19 mouse cellular contexts compared by ENCODE assay signal in the genomic region with DNA sequence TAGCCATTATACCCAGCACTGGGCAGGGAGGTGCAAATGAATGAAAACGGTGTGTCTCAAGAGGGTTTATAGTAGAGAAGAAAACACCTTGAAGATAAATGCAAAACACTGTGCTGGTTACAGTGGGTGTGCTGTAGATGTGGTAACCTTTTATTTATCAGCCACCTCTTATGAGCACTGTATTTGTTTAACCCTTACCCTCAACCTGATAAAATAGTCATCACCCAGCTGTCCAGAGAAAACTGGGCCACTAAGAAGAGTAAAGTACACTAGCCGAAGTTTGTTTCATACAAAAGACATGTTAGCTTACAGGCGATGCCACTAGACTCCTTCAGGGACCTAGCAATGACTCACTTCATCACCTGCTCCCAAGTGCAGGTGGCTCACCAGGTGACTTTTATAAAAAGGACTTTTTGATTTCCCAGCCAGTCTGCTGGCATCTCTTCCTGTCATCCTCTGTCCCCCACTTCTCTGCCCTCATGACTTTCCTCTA. TPM values are rescaled to one million over a fixed set of nuclear protein-coding genes. Genes with fewer than 3 reads are reported as not detected.
DNase-seq lines count a peak whose midpoint lies in the region; ATAC-seq and TF ChIP-seq lines count a peak whose summit lies in the region.
"Had no signal": no experiment of that assay in that cellular context is flagged by ENCODE, and none has a peak within 500 bp of the region (broad histone marks: within the 10 kb centered on the region; RNA-seq: fewer than 3 reads in every experiment).

No protein-coding gene starts in this region.

- H3K36me3 ChIP-seq in hindbrain, postnatal 0 days (ENCODE audit: insufficient read depth, low read length), result no peaks in the 10 kb centered on the region
- no peaks in the 10 kb centered on the region for H3K36me3 ChIP-seq in hindbrain, embryonic 10.5 days
- H3K36me3 ChIP-seq in liver, embryonic 16.5 days (ENCODE audit: control insufficient read depth, insufficient read depth), result no peaks in the 10 kb centered on the region
- no peaks in the 10 kb centered on the region for H3K36me3 ChIP-seq in liver, embryonic 11.5 days (ENCODE audit: control insufficient read depth, insufficient read depth, low read length)
- H3K36me3 ChIP-seq in intestine, embryonic 15.5 days, result no peaks in the 10 kb centered on the region
- H3K36me3 ChIP-seq in stomach, embryonic 16.5 days (ENCODE audit: control insufficient read depth, insufficient read depth, low read length), result no peaks in the 10 kb centered on the region
- H3K36me3 ChIP-seq: forebrain, embryonic 15.5 days; limb, embryonic 13.5 days; midbrain, embryonic 15.5 days; neural tube, embryonic 13.5 days had no signal

- 0 out of 2 replicates have a peak overlapping the region, but pooled peaks have one; percentile 55 for H3K4me2 ChIP-seq in hindbrain, postnatal 0 days (ENCODE audit: low read depth, low read length)
- H3K4me2 ChIP-seq in liver, embryonic 16.5 days (ENCODE audit: low read depth, low read length), result no peak overlapping the region
- H3K4me2 ChIP-seq in liver, embryonic 11.5 days, result no peak overlapping the region
- H3K4me2 ChIP-seq in intestine, embryonic 15.5 days (replicated peaks), result no peak overlapping the region
- H3K4me2 ChIP-seq in stomach, embryonic 16.5 days (ENCODE audit: low read depth, low read length), result peak overlapping the region; percentile 36; the same call in 1 of the 2 replicates

- 90% methylated on average over 3 of the region's 3 CpGs for WGBS in hindbrain, postnatal 0 days
- 85% methylated on average over 3 of the region's 3 CpGs for WGBS in hindbrain, embryonic 10.5 days
- 63% methylated on average over 3 of the region's 3 CpGs for WGBS in liver, embryonic 16.5 days (ENCODE audit: insufficient replicate concordance)
- 77% methylated on average over 3 of the region's 3 CpGs for WGBS in liver, embryonic 11.5 days
- 54% methylated on average over 3 of the region's 3 CpGs for WGBS in intestine, embryonic 15.5 days
- 58% methylated on average over 3 of the region's 3 CpGs for WGBS in stomach, embryonic 16.5 days

- no peaks in the 10 kb centered on the region for H3K9me3 ChIP-seq in hindbrain, postnatal 0 days (ENCODE audit: low read length)
- no peaks in the 10 kb centered on the region for H3K9me3 ChIP-seq in hindbrain, embryonic 10.5 days
- no peaks in the 10 kb centered on the region for H3K9me3 ChIP-seq in liver, embryonic 16.5 days (replicated peaks; ENCODE audit: control insufficient read depth, low read length)
- no peaks in the 10 kb centered on the region for H3K9me3 ChIP-seq in liver, embryonic 11.5 days (ENCODE audit: control insufficient read depth, low read length)
- no peaks in the 10 kb centered on the region for H3K9me3 ChIP-seq in intestine, embryonic 15.5 days
- H3K9me3 ChIP-seq in stomach, embryonic 16.5 days (replicated peaks; ENCODE audit: control insufficient read depth, low read length), result no peaks in the 10 kb centered on the region
- H3K9me3 ChIP-seq: forebrain, embryonic 15.5 days; midbrain, embryonic 15.5 days had no signal

- peaks cover 12% of the 10 kb centered on the region; the same call in 1 of the 2 replicates for H3K4me1 ChIP-seq in hindbrain, postnatal 0 days (ENCODE audit: insufficient read depth, low read length)
- peaks cover 21% of the 10 kb centered on the region for H3K4me1 ChIP-seq in hindbrain, embryonic 10.5 days (replicated peaks)
- H3K4me1 ChIP-seq in liver, embryonic 16.5 days (ENCODE audit: control insufficient read depth, low read depth, low read length), result peaks cover 10% of the 10 kb centered on the region
- peaks cover 9% of the 10 kb centered on the region for H3K4me1 ChIP-seq in liver, embryonic 11.5 days (replicated peaks; ENCODE audit: control insufficient read depth, insufficient read depth, low read length)
- peaks cover 22% of the 10 kb centered on the region for H3K4me1 ChIP-seq in intestine, embryonic 15.5 days (replicated peaks)
- H3K4me1 ChIP-seq in stomach, embryonic 16.5 days (ENCODE audit: control insufficient read depth, insufficient read depth, low read length), result peaks cover 9% of the 10 kb centered on the region

- no peaks in the 10 kb centered on the region for H3K27me3 ChIP-seq in hindbrain, postnatal 0 days (ENCODE audit: insufficient read depth, low read length)
- H3K27me3 ChIP-seq in hindbrain, embryonic 10.5 days (ENCODE audit: insufficient read depth, poor library complexity, severe bottlenecking), result peaks cover 23% of the 10 kb centered on the region
- no peaks in the 10 kb centered on the region for H3K27me3 ChIP-seq in liver, embryonic 16.5 days (ENCODE audit: control insufficient read depth, insufficient read depth, low read depth, low read length)
- H3K27me3 ChIP-seq in liver, embryonic 11.5 days (replicated peaks; ENCODE audit: control insufficient read depth, insufficient read depth, low read length), result no peaks in the 10 kb centered on the region
- no peaks in the 10 kb centered on the region for H3K27me3 ChIP-seq in intestine, embryonic 15.5 days (replicated peaks)
- no peaks in the 10 kb centered on the region for H3K27me3 ChIP-seq in stomach, embryonic 16.5 days (ENCODE audit: control insufficient read depth, insufficient read depth, low read length)
- H3K27me3 ChIP-seq: forebrain, embryonic 15.5 days; neural tube, embryonic 13.5 days had no signal

- H3K4me3 ChIP-seq in hindbrain, postnatal 0 days (ENCODE audit: low read length), result no peak overlapping the region
- no peak overlapping the region for H3K4me3 ChIP-seq in hindbrain, embryonic 10.5 days
- no peak overlapping the region for H3K4me3 ChIP-seq in liver, embryonic 16.5 days (ENCODE audit: low read depth, low read length)
- H3K4me3 ChIP-seq in liver, embryonic 11.5 days (ENCODE audit: low read depth, low read length), result no peak overlapping the region
- no peak overlapping the region for H3K4me3 ChIP-seq in intestine, embryonic 15.5 days (replicated peaks)
- no peak overlapping the region for H3K4me3 ChIP-seq in stomach, embryonic 16.5 days (replicated peaks; ENCODE audit: low read length)
- H3K4me3 ChIP-seq: limb, embryonic 13.5 days; myocyte; neural tube, embryonic 13.5 days had no signal

- H3K9ac ChIP-seq in hindbrain, postnatal 0 days (replicated peaks; ENCODE audit: low read length), result no peak overlapping the region
- H3K9ac ChIP-seq in liver, embryonic 16.5 days (ENCODE audit: low read depth, low read length), result no peak overlapping the region
- no peak overlapping the region for H3K9ac ChIP-seq in liver, embryonic 11.5 days (ENCODE audit: low read depth, low read length)
- no peak overlapping the region for H3K9ac ChIP-seq in intestine, embryonic 15.5 days
- H3K9ac ChIP-seq in stomach, embryonic 16.5 days (ENCODE audit: low read length), result no peak overlapping the region
- H3K9ac ChIP-seq: midbrain, embryonic 15.5 days; neural tube, embryonic 13.5 days had no signal

- no peak for ATAC-seq in hindbrain, postnatal 0 days
- ATAC-seq in liver, embryonic 16.5 days (ENCODE audit: low read depth), result peak; percentile 67
- no peak for ATAC-seq in liver, embryonic 11.5 days (replicated peaks; ENCODE audit: low FRiP score)
- peak; percentile 32; the same call in 1 of the 2 replicates for ATAC-seq in intestine, embryonic 15.5 days
- no peak for ATAC-seq in stomach, embryonic 16.5 days (ENCODE audit: insufficient read depth, low FRiP score)
- ATAC-seq: midbrain, embryonic 15.5 days had no signal

- DNase-seq in hindbrain, postnatal 0 days (ENCODE audit: low spot score), result no peak
- DNase-seq in hindbrain, embryonic 10.5 days (ENCODE audit: low spot score), result no peak
- no peak for DNase-seq in liver, embryonic 11.5 days (ENCODE audit: low spot score)
- DNase-seq in kidney, postnatal 10 days, result no peak
- DNase-seq in right cerebral cortex, adult 18-20 months, result no peak
- DNase-seq: adrenal gland, postnatal 25 days; cerebellum, adult 8-10 months; kidney, adult 18-20 months; lung, embryonic 14.5 days; lung, postnatal 36 days had no signal

- no peak for TF ChIP-seq CTCF in hindbrain, postnatal 0 days (IDR thresholded peaks at IDR 0.05; ENCODE audit: low read depth)

- no peak overlapping the region for H3K27ac ChIP-seq in hindbrain, postnatal 0 days
- H3K27ac ChIP-seq in hindbrain, embryonic 10.5 days, result no peak overlapping the region
- peak overlapping the region; percentile 4 for H3K27ac ChIP-seq in liver, embryonic 16.5 days (ENCODE audit: low read length)
- H3K27ac ChIP-seq in liver, embryonic 11.5 days (ENCODE audit: low read depth, low read length), result no peak overlapping the region
- H3K27ac ChIP-seq in intestine, embryonic 15.5 days, result peak overlapping the region; percentile 27; the same call in 1 of the 2 replicates
- H3K27ac ChIP-seq in stomach, embryonic 16.5 days (ENCODE audit: low read length), result peak overlapping the region; percentile 80
- H3K27ac ChIP-seq: forebrain, embryonic 15.5 days; kidney, postnatal 0 days had no signal

RNA-seq across cellular contexts. Expression of gene Map7, which starts 21.0 kb away (rescaled TPM):
- total RNA-seq in hindbrain, postnatal 0 days (2014; rRNA removed), result 7.2 and 15.1 TPM in 2 replicates
- polyA plus RNA-seq in hindbrain, postnatal 0 days (2015; fragmentation: Nextera tagmentation; extraction: Ambion mirVana), result 6.2 and 9.4 TPM in 2 replicates
- 8.9 and 10.0 TPM in 2 replicates for polyA plus RNA-seq in hindbrain, embryonic 10.5 days (2016; fragmentation: Nextera tagmentation; extraction: Ambion mirVana)
- polyA plus RNA-seq in liver, embryonic 16.5 days (2015; fragmentation: Nextera tagmentation; extraction: Ambion mirVana), result 4.9 and 5.3 TPM in 2 replicates
- 6.4 and 7.2 TPM in 2 replicates for polyA plus RNA-seq in liver, embryonic 11.5 days (2014; fragmentation: Nextera tagmentation; extraction: Ambion mirVana)
- 36.6 and 37.5 TPM in 2 replicates for polyA plus RNA-seq in intestine, embryonic 15.5 days (2015; fragmentation: Nextera tagmentation; extraction: Ambion mirVana)
- 19.4 and 20.2 TPM in 2 replicates for polyA plus RNA-seq in stomach, embryonic 16.5 days (2015; fragmentation: Nextera tagmentation; extraction: Ambion mirVana)

Comparison
In these comparisons a context has a peak if more than half of its experiments do, and no peak if none do; other contexts are left out.
1. ATAC-seq: peak in liver, embryonic 16.5 days (single experiment) and intestine, embryonic 15.5 days (single experiment); none in hindbrain, postnatal 0 days (single experiment), liver, embryonic 11.5 days (single experiment) and stomach, embryonic 16.5 days (single experiment).
2. H3K27ac ChIP-seq: peak in liver, embryonic 16.5 days (single experiment), intestine, embryonic 15.5 days (single experiment) and stomach, embryonic 16.5 days (single experiment); none in hindbrain, postnatal 0 days (single experiment), hindbrain, embryonic 10.5 days (single experiment) and liver, embryonic 11.5 days (single experiment).
3. H3K4me2 ChIP-seq: peak in hindbrain, postnatal 0 days (single experiment) and stomach, embryonic 16.5 days (single experiment); none in liver, embryonic 16.5 days (single experiment), liver, embryonic 11.5 days (single experiment) and intestine, embryonic 15.5 days (single experiment).